Mouse (Mus musculus) liver, adult (tissue): ENCODE results near the gene Znrf2.

Source experiments
- GATA4 ChIP-seq: IDR thresholded peaks from 2 replicates; pipeline ENCODE4 v1.6.1; 2014; ENCODE audit warnings: mild to moderate bottlenecking, low read length; ENCODE audit not compliant: insufficient replicate concordance

Gene Znrf2

GRCm38 (mm10) chr6:54794372-54794771 lies 22.3 kb upstream of the Znrf2 start:
- TF ChIP-seq GATA4 = no peak

- TF ChIP-seq GATA4 = no peak
Observed at GRCm38 (mm10) chr6:54794991-54795390, 21.7 kb upstream of the Znrf2 start.

- no peak for TF ChIP-seq GATA4
Observed at GRCm38 (mm10) chr6:54795971-54796370, 20.7 kb upstream of the Znrf2 start.

GRCm38 (mm10) chr6:54802348-54802747 lies 14.4 kb upstream of the Znrf2 start:
- no peak for TF ChIP-seq GATA4

- TF ChIP-seq GATA4 = no peak
Observed at GRCm38 (mm10) chr6:54804066-54804864, 12.5 kb upstream of the Znrf2 start.

- TF ChIP-seq GATA4 = no peak
Observed at GRCm38 (mm10) chr6:54805779-54806178, 10.9 kb upstream of the Znrf2 start.

GRCm38 (mm10) chr6:54809531-54810313 lies 7.0 kb upstream of the Znrf2 start:
- peak; percentile 87; the same call in 1 of the 2 replicates for TF ChIP-seq GATA4

GRCm38 (mm10) chr6:54810314-54810646 lies 6.4 kb upstream of the Znrf2 start:
- TF ChIP-seq GATA4 = no peak; the same call in 1 of the 2 replicates

- TF ChIP-seq GATA4 = no peak
Observed at GRCm38 (mm10) chr6:54811546-54812250, 5.0 kb upstream of the Znrf2 start.

- peak; percentile 11; the same call in 1 of the 2 replicates for TF ChIP-seq GATA4
Observed at GRCm38 (mm10) chr6:54812276-54812675, 4.4 kb upstream of the Znrf2 start.

- TF ChIP-seq GATA4 = no peak
Observed at GRCm38 (mm10) chr6:54815428-54816130, 1.1 kb upstream of the Znrf2 start.

- TF ChIP-seq GATA4 = no peak; the same call in 1 of the 2 replicates
Observed at GRCm38 (mm10) chr6:54817266-54817767, 601 bp downstream of the Znrf2 start.

- TF ChIP-seq GATA4 = no peak
Observed at GRCm38 (mm10) chr6:54818389-54818788, 1.7 kb downstream of the Znrf2 start.

- TF ChIP-seq GATA4 = no peak
Observed at GRCm38 (mm10) chr6:54819272-54819671, 2.6 kb downstream of the Znrf2 start.

- no peak for TF ChIP-seq GATA4
Observed at GRCm38 (mm10) chr6:54819746-54820145, 3.0 kb downstream of the Znrf2 start.
